Mouse (Mus musculus): Measurements from ENCODE around the gene Npcd. TPM values are rescaled to one million over a fixed set of nuclear protein-coding genes. Genes with fewer than 3 reads are reported as not detected.

Npcd gene
- polyA plus RNA-seq, 1 experiment from 2014 or later: not detected

DNA sequence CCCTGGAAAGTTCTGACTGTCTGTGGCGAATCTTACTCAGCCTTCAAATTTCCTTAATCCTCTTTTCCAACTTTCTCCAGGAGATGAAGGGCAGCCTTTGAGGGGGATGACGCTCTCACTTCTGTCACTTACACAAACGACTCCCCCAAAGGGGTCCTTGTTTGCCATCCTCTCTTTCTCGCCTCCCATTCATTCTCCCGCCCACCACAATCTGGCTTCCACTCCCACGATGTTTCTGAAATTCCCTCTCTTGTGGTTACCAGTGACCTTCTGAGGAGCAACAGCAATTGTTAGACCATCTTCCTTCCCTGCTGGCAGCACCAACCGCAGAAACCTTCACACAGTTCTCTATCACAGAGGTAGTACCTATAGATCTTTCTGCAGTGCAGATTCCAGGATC is 58.4 kb downstream of the Npcd start:
- ATAC-seq (ENCODE audit: low FRiP score, low TSS enrichment): no peak
- H3K4me3 ChIP-seq (ENCODE audit: low read length): no peak overlapping the region
- WGBS: 59% methylated on average over 7 of the region's 7 CpGs

GRCm38 (mm10) chr15:79774117-79775027 is 59.7 kb downstream of the Npcd start:
- peak overlapping the region; percentile 81 for H3K9ac ChIP-seq (replicated peaks; ENCODE audit: low read length)
- H3K4me3 ChIP-seq (ENCODE audit: low read length): peak overlapping the region; percentile 70
- H3K27ac ChIP-seq (ENCODE audit: low read length): peak overlapping the region; percentile 69
- H3K4me1 ChIP-seq (ENCODE audit: insufficient read depth, low read length): peaks cover 16% of the 10 kb centered on the region
- H3K4me2 ChIP-seq (replicated peaks; ENCODE audit: low read depth, low read length): peak overlapping the region; percentile 57
- no peaks in the 10 kb centered on the region for H3K27me3 ChIP-seq (ENCODE audit: insufficient read depth, low read length)
- peak; percentile 99 for ATAC-seq (ENCODE audit: low FRiP score, low TSS enrichment)
- under 1% methylated on average over 45 of the region's 50 CpGs for WGBS
- no peaks in the 10 kb centered on the region for H3K9me3 ChIP-seq (ENCODE audit: low read length)
- no peaks in the 10 kb centered on the region for H3K36me3 ChIP-seq (ENCODE audit: insufficient read depth, low read length)

More for the DNA sequence above, 58.4 kb downstream of the Npcd start:
- H3K4me2 ChIP-seq (replicated peaks; ENCODE audit: low read depth, low read length): no peak overlapping the region
- no peaks in the 10 kb centered on the region for H3K27me3 ChIP-seq (ENCODE audit: insufficient read depth, low read length)
- H3K9me3 ChIP-seq (ENCODE audit: low read length): no peaks in the 10 kb centered on the region
- peaks cover 16% of the 10 kb centered on the region for H3K4me1 ChIP-seq (ENCODE audit: insufficient read depth, low read length)
- no peak overlapping the region for H3K27ac ChIP-seq (ENCODE audit: low read length)
- no peak overlapping the region for H3K9ac ChIP-seq (replicated peaks; ENCODE audit: low read length)
- H3K36me3 ChIP-seq (ENCODE audit: insufficient read depth, low read length): no peaks in the 10 kb centered on the region

DNA sequence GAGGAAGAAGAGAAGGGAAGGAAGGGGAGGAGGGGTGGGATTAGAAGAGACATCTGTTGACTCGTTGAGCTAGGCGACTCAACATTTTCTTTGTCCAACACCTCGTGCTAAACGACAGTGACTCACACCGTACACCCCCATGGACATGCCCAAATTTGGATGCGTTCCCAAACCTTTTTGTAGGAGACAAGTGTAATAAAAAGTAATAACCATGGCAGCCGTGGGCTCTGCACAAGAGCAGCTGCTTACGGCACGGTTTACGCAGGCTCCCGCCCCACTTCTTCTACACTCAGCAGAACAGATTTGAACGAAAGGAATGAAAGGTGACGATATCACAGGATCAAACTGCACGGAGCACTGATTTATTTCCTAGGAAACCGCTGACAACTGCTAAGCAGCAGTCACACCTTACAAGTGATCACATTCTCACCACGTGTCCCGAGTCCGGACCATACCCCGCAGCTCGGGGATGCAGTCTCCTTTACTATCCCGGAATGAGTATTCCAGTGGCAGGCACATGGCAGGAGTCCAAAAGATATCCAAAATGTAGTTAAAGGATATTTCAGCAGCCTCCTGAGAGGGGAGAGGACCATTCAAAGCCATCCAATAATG is 63.3 kb downstream of the Npcd start:
- no peaks in the 10 kb centered on the region for H3K36me3 ChIP-seq (ENCODE audit: insufficient read depth, low read length)
- no peak overlapping the region for H3K4me3 ChIP-seq (ENCODE audit: low read length)
- WGBS: 39% methylated on average over 21 of the region's 21 CpGs
- no peaks in the 10 kb centered on the region for H3K27me3 ChIP-seq (ENCODE audit: insufficient read depth, low read length)
- H3K4me1 ChIP-seq (ENCODE audit: insufficient read depth, low read length): peaks cover 16% of the 10 kb centered on the region
- no peaks in the 10 kb centered on the region for H3K9me3 ChIP-seq (ENCODE audit: low read length)
- ATAC-seq (ENCODE audit: low FRiP score, low TSS enrichment): no peak
- H3K27ac ChIP-seq (ENCODE audit: low read length): no peak overlapping the region
- no peak overlapping the region for H3K4me2 ChIP-seq (replicated peaks; ENCODE audit: low read depth, low read length)
- H3K9ac ChIP-seq (replicated peaks; ENCODE audit: low read length): no peak overlapping the region

GRCm38 (mm10) chr15:79768302-79768701 is 65.7 kb downstream of the Npcd start:
- ATAC-seq (ENCODE audit: low FRiP score, low TSS enrichment): no peak
- 68% methylated on average over 6 of the region's 6 CpGs for WGBS

DNA sequence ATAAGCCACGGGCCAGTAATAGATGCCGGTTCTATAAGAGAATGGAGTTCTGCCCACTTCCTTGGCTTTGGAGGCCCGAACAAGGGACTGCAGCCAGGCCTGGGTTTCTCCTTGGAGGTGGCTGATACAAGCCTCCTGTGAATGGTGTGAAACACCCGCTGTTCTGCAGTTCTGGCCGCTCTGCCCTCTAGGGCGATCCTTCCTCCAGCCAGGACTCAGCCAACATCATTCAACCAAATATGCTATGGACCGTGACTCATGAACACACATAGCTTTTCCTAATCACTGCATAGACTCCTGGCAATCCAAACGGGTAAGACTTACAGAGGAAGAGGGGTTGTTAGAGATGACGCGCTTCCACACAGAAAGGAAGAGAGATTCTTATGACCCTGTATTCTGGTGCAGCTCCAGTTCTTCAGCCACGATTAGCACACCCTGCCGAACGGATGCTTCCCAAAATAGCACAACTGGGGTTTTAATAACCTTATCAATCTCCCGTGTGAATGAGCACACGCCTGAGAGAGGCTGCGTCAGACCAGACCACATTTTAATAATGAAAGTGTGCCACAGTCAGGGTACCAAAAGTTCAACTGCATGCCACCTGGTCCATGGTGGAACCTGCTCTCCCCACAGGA is 66.6 kb downstream of the Npcd start:
- 79% methylated on average over 16 of the region's 16 CpGs for WGBS
- no peaks in the 10 kb centered on the region for H3K9me3 ChIP-seq (ENCODE audit: low read length)
- H3K27ac ChIP-seq (ENCODE audit: low read length): no peak overlapping the region
- H3K4me3 ChIP-seq (ENCODE audit: low read length): no peak overlapping the region
- H3K27me3 ChIP-seq (ENCODE audit: insufficient read depth, low read length): no peaks in the 10 kb centered on the region
- 0 out of 2 replicates have a peak, but pooled peaks cover 3% of the 10 kb centered on the region for H3K4me1 ChIP-seq (ENCODE audit: insufficient read depth, low read length)
- no peak overlapping the region for H3K9ac ChIP-seq (replicated peaks; ENCODE audit: low read length)
- H3K36me3 ChIP-seq (ENCODE audit: insufficient read depth, low read length): peaks cover 17% of the 10 kb centered on the region
- ATAC-seq (ENCODE audit: low FRiP score, low TSS enrichment): no peak
- no peak overlapping the region for H3K4me2 ChIP-seq (replicated peaks; ENCODE audit: low read depth, low read length)

More at GRCm38 (mm10) chr15:79768302-79768701, 65.7 kb downstream of the Npcd start:
- H3K27ac ChIP-seq (ENCODE audit: low read length): no peak overlapping the region
- no peak overlapping the region for H3K4me3 ChIP-seq (ENCODE audit: low read length)
- H3K4me2 ChIP-seq (replicated peaks; ENCODE audit: low read depth, low read length): no peak overlapping the region
- no peaks in the 10 kb centered on the region for H3K9me3 ChIP-seq (ENCODE audit: low read length)
- H3K4me1 ChIP-seq (ENCODE audit: insufficient read depth, low read length): peaks cover 6% of the 10 kb centered on the region
- peaks cover 9% of the 10 kb centered on the region; the same call in 1 of the 2 replicates for H3K36me3 ChIP-seq (ENCODE audit: insufficient read depth, low read length)
- no peaks in the 10 kb centered on the region for H3K27me3 ChIP-seq (ENCODE audit: insufficient read depth, low read length)
- no peak overlapping the region for H3K9ac ChIP-seq (replicated peaks; ENCODE audit: low read length)

DNA sequence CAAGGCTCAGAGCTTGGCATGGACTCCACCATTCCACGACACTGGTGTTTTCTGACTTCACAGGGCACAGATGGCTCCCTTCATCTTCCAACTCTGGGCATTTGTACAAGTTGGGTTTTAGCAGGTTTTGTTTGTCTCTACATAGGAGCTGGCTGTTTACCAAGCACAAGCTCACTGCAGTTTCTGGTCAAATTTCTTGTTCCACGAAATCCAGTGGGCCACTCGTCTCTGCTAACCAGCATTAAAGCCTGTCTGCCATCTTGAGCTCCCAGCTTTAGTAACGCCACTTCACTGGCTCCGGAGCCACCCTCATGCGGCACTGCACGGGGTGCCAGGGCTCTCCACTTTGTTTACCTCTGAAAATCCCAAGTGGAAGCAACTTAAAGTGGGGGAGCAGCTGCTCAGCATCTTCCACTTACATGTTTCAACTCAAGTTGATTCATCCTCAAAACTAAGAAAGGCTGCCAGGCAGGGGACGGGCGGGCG is 67.4 kb downstream of the Npcd start:
- Histone ChIP-seq H3K9ac (replicated peaks; ENCODE audit: low read length) (no peak overlapping the region), H3K9me3 (ENCODE audit: low read length) (no peaks in the 10 kb centered on the region), H3K4me1 (ENCODE audit: insufficient read depth, low read length) (0 out of 2 replicates have a peak, but pooled peaks cover 3% of the 10 kb centered on the region), H3K4me2 (replicated peaks; ENCODE audit: low read depth, low read length) (no peak overlapping the region), H3K4me3 (ENCODE audit: low read length) (no peak overlapping the region), H3K27me3 (ENCODE audit: insufficient read depth, low read length) (no peaks in the 10 kb centered on the region), H3K27ac (ENCODE audit: low read length) (no peak overlapping the region), H3K36me3 (ENCODE audit: insufficient read depth, low read length) (peaks cover 24% of the 10 kb centered on the region)
- WGBS: 84% methylated on average over 10 of the region's 10 CpGs
- no peak for ATAC-seq (ENCODE audit: low FRiP score, low TSS enrichment)

- Histone ChIP-seq H3K4me1 (ENCODE audit: insufficient read depth, low read length) (0 out of 2 replicates have a peak, but pooled peaks cover 3% of the 10 kb centered on the region), H3K36me3 (ENCODE audit: insufficient read depth, low read length) (peaks cover 25% of the 10 kb centered on the region), H3K4me3 (ENCODE audit: low read length) (no peak overlapping the region), H3K27ac (ENCODE audit: low read length) (no peak overlapping the region), H3K27me3 (ENCODE audit: insufficient read depth, low read length) (no peaks in the 10 kb centered on the region), H3K9me3 (ENCODE audit: low read length) (no peaks in the 10 kb centered on the region), H3K9ac (replicated peaks; ENCODE audit: low read length) (no peak overlapping the region), H3K4me2 (replicated peaks; ENCODE audit: low read depth, low read length) (no peak overlapping the region)
- WGBS: 25% methylated on average over 8 of the region's 10 CpGs
- no peak for ATAC-seq (ENCODE audit: low FRiP score, low TSS enrichment)
Measured at GRCm38 (mm10) chr15:79766168-79766567, 67.9 kb downstream of the Npcd start.

DNA sequence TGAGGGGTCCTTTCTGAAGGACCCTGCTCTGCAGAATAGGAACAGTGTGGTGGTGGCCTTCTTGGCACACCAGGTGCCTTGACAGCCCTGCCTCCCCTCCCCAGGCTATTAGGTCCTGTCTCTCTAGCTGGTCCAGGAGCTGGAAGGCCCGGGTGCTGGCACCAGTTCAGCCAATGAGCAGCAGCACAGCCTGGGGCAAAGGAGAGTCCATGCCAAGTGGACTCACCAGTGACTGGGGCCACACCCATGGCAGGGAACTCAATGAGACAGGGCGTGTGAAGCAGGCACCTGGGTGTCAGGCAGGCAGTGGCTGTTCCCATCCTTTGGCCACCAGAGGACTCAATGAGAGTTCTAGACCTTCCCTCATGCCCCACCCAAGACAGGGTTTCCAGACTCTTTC is 68.7 kb downstream of the Npcd start:
- Histone ChIP-seq H3K36me3 (ENCODE audit: insufficient read depth, low read length) (peaks cover 25% of the 10 kb centered on the region), H3K27me3 (ENCODE audit: insufficient read depth, low read length) (no peaks in the 10 kb centered on the region), H3K4me3 (ENCODE audit: low read length) (no peak overlapping the region), H3K27ac (ENCODE audit: low read length) (no peak overlapping the region), H3K4me1 (ENCODE audit: insufficient read depth, low read length) (0 out of 2 replicates have a peak, but pooled peaks cover 3% of the 10 kb centered on the region), H3K9ac (replicated peaks; ENCODE audit: low read length) (no peak overlapping the region), H3K4me2 (replicated peaks; ENCODE audit: low read depth, low read length) (no peak overlapping the region), H3K9me3 (ENCODE audit: low read length) (no peaks in the 10 kb centered on the region)
- ATAC-seq (ENCODE audit: low FRiP score, low TSS enrichment): no peak
- 83% methylated on average over 2 of the region's 2 CpGs for whole genome bisulfite sequencing

GRCm38 (mm10) chr15:79764539-79765267 is 69.3 kb downstream of the Npcd start:
- WGBS: 75% methylated on average over 11 of the region's 11 CpGs
- ATAC-seq (ENCODE audit: low FRiP score, low TSS enrichment): no peak

More at GRCm38 (mm10) chr15:79764539-79765267, 69.3 kb downstream of the Npcd start:
- 0 out of 2 replicates have a peak, but pooled peaks cover 3% of the 10 kb centered on the region for H3K4me1 ChIP-seq (ENCODE audit: insufficient read depth, low read length)
- no peaks in the 10 kb centered on the region for H3K9me3 ChIP-seq (ENCODE audit: low read length)
- no peak overlapping the region for H3K4me3 ChIP-seq (ENCODE audit: low read length)
- H3K27ac ChIP-seq (ENCODE audit: low read length): no peak overlapping the region
- no peak overlapping the region for H3K9ac ChIP-seq (replicated peaks; ENCODE audit: low read length)
- peaks cover 25% of the 10 kb centered on the region for H3K36me3 ChIP-seq (ENCODE audit: insufficient read depth, low read length)
- no peak overlapping the region for H3K4me2 ChIP-seq (replicated peaks; ENCODE audit: low read depth, low read length)
- no peaks in the 10 kb centered on the region for H3K27me3 ChIP-seq (ENCODE audit: insufficient read depth, low read length)
